Mouse (Mus musculus): ENCODE measurements around the gene Morn2.
"Not testable (repeated sequence)": the region's sequence is repeated elsewhere in the genome, so short reads cannot be mapped to it uniquely, and the experiment has no call there.

- TF ChIP-seq POLR2A (IDR thresholded peaks at IDR 0.05; ENCODE audit: borderline replicate concordance, extremely low read depth, low read depth, low read length); CTCF (IDR thresholded peaks at IDR 0.05; ENCODE audit: insufficient read depth, low read length): not testable (repeated sequence)
Measured at GRCm38 (mm10) chr17:80270622-80271021, 19.4 kb upstream of the Morn2 start.

Measured in lung, adult 2 months (tissue).